Mouse (Mus musculus): ENCODE results near the gene Ptpro. TPM values are rescaled to one million over a fixed set of nuclear protein-coding genes. Genes with fewer than 3 reads are reported as not detected.

The Ptpro gene
- polyA plus RNA-seq, 1 experiment from 2014 or later: 50.3 TPM

DNA sequence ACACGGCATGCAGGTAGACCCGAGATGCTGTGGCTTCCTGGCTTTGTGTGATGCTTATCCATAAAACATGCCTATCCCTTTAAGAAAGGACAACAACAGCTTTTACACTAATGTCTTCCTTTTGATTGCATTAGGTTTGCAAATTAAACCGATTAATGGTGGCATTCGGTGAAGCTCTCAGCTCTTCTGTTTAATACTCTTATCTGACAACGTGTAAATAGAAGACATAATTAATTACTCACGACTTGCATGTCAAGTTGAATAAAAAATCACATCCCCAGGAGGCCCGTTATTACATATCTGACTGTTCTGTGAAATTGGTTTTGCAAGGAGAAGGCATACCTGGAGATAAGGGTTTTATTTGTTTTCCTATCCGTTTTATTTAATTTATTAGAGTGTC lies 15.9 kb downstream of the Ptpro start:
- Histone ChIP-seq H3K9ac (replicated peaks) (no peak overlapping the region), H3K4me2 (replicated peaks) (no peak overlapping the region), H3K9me3 (no peaks in the 10 kb centered on the region), H3K4me1 (peaks cover 34% of the 10 kb centered on the region), H3K4me3 (no peak overlapping the region), H3K27me3 (no peaks in the 10 kb centered on the region), H3K27ac (replicated peaks) (no peak overlapping the region), H3K36me3 (no peaks in the 10 kb centered on the region)
- 46% methylated on average over 8 of the region's 8 CpGs for WGBS
- ATAC-seq (replicated peaks): no peak

GRCm38 (mm10) chr6:137268592-137268991 lies 16.5 kb downstream of the Ptpro start:
- H3K9ac ChIP-seq (replicated peaks): no peak overlapping the region
- no peaks in the 10 kb centered on the region for H3K9me3 ChIP-seq
- H3K27me3 ChIP-seq: no peaks in the 10 kb centered on the region
- WGBS: 68% methylated on average over 10 of the region's 10 CpGs
- H3K4me3 ChIP-seq: no peak overlapping the region
- H3K27ac ChIP-seq (replicated peaks): 0 out of 2 replicates have a peak overlapping the region, but pooled peaks have one; percentile 16
- no peak overlapping the region for H3K4me2 ChIP-seq (replicated peaks)
- no peaks in the 10 kb centered on the region for H3K36me3 ChIP-seq
- H3K4me1 ChIP-seq: peaks cover 39% of the 10 kb centered on the region
- ATAC-seq (replicated peaks): peak; percentile 14; the same call in 1 of the 2 replicates

DNA sequence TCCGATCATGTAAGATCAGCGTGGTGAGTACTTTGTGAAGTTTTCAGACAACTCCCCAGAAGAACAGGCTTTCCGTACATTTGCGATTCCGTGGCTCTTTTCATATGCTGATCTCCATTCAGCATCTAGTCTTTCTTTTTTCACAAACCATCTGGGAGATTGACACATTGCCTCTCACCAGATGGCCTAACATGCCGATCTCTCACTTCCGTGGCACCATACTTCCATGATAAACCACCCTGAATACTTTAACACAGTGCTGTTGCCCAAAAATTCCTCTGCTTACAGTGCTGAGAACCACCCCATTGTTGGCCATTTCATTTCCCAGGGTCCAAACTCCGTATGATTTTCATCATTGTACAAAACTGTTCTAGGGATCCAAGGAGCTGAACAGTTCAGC lies 20.4 kb downstream of the Ptpro start:
- no peaks in the 10 kb centered on the region for H3K9me3 ChIP-seq
- H3K4me1 ChIP-seq: peaks cover 37% of the 10 kb centered on the region
- ATAC-seq (replicated peaks): peak; percentile 81
- H3K27me3 ChIP-seq: no peaks in the 10 kb centered on the region
- no peak overlapping the region for H3K9ac ChIP-seq (replicated peaks)
- no peaks in the 10 kb centered on the region for H3K36me3 ChIP-seq
- H3K27ac ChIP-seq (replicated peaks): peak overlapping the region; percentile 5; the same call in 1 of the 2 replicates
- H3K4me3 ChIP-seq: no peak overlapping the region
- H3K4me2 ChIP-seq (replicated peaks): no peak overlapping the region
- WGBS: 25% methylated on average over 8 of the region's 8 CpGs

GRCm38 (mm10) chr6:137277587-137277994 lies 25.5 kb downstream of the Ptpro start:
- no peak overlapping the region for H3K27ac ChIP-seq (replicated peaks)
- no peaks in the 10 kb centered on the region for H3K9me3 ChIP-seq
- no peak overlapping the region for H3K9ac ChIP-seq (replicated peaks)
- H3K4me2 ChIP-seq (replicated peaks): no peak overlapping the region
- no peak; the same call in 1 of the 2 replicates for ATAC-seq (replicated peaks)
- peaks cover 51% of the 10 kb centered on the region for H3K4me1 ChIP-seq
- 21% methylated on average over 12 of the region's 12 CpGs for WGBS
- no peak overlapping the region for H3K4me3 ChIP-seq
- H3K36me3 ChIP-seq: no peaks in the 10 kb centered on the region
- no peaks in the 10 kb centered on the region for H3K27me3 ChIP-seq

GRCm38 (mm10) chr6:137279576-137279975 lies 27.5 kb downstream of the Ptpro start:
- no peak overlapping the region for H3K4me2 ChIP-seq (replicated peaks)
- peak; percentile 38; the same call in 1 of the 2 replicates for ATAC-seq (replicated peaks)

GRCm38 (mm10) chr6:137281541-137282049 lies 29.5 kb downstream of the Ptpro start:
- no peak; the same call in 1 of the 2 replicates for ATAC-seq (replicated peaks)
- peaks cover 42% of the 10 kb centered on the region for H3K4me1 ChIP-seq

More at GRCm38 (mm10) chr6:137279576-137279975, 27.5 kb downstream of the Ptpro start:
- Histone ChIP-seq H3K4me3 (no peak overlapping the region), H3K9me3 (no peaks in the 10 kb centered on the region), H3K4me1 (peaks cover 42% of the 10 kb centered on the region), H3K36me3 (no peaks in the 10 kb centered on the region), H3K27ac (replicated peaks) (0 out of 2 replicates have a peak overlapping the region, but pooled peaks have one; percentile 32), H3K27me3 (no peaks in the 10 kb centered on the region), H3K9ac (replicated peaks) (no peak overlapping the region)
- 22% methylated on average over 7 of the region's 7 CpGs for WGBS

DNA sequence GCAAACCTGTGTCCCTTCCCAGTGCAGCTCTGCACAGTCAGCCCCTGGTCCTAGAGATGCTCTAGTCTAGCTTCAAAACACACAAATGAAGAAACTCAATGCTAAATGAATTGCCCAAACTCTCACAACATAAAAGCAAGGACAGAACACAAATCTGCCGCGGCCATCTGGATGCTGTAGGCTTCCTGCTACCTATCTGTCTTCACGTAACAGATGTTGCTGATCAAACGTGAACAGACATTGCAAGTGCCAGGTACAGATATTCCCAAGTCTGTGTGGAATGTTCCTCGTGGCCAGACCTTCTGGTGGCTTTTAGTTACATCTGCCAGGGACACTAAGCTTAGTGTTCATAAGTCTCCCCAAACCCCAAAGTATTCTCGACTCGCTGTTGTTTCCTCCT lies 29.9 kb downstream of the Ptpro start:
- WGBS: 63% methylated on average over 7 of the region's 7 CpGs
- Histone ChIP-seq H3K27ac (replicated peaks) (no peak overlapping the region), H3K4me2 (replicated peaks) (no peak overlapping the region), H3K4me3 (no peak overlapping the region), H3K27me3 (no peaks in the 10 kb centered on the region), H3K9me3 (no peaks in the 10 kb centered on the region), H3K36me3 (no peaks in the 10 kb centered on the region), H3K4me1 (peaks cover 38% of the 10 kb centered on the region), H3K9ac (replicated peaks) (no peak overlapping the region)
- ATAC-seq (replicated peaks): no peak; the same call in 1 of the 2 replicates

More at GRCm38 (mm10) chr6:137281541-137282049, 29.5 kb downstream of the Ptpro start:
- no peak overlapping the region for H3K9ac ChIP-seq (replicated peaks)
- H3K4me2 ChIP-seq (replicated peaks): no peak overlapping the region
- H3K4me3 ChIP-seq: no peak overlapping the region
- H3K27ac ChIP-seq (replicated peaks): no peak overlapping the region
- no peaks in the 10 kb centered on the region for H3K36me3 ChIP-seq
- H3K27me3 ChIP-seq: no peaks in the 10 kb centered on the region
- no peaks in the 10 kb centered on the region for H3K9me3 ChIP-seq
- 71% methylated on average over 6 of the region's 6 CpGs for WGBS

DNA sequence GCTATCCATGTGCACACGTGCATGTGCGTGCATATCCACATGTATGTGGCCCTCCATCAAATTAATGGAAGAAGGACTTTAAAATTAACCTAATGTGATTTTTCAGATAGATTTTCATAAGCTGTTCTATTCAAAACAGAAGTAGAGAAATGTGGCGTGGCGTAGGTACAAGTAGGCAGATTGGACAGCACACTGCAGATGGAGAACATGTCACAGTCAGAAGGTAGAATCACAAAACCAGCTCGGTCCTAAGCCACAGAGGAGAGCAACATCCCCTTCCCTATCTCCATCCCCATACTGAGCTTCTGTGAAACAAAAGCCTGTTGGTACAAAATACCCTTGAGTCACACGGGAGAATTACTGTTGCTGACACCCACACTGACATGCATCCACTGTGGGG lies 34.3 kb downstream of the Ptpro start:
- WGBS: 90% methylated on average over 6 of the region's 6 CpGs

GRCm38 (mm10) chr6:137287788-137288187 lies 35.7 kb downstream of the Ptpro start:
- Histone ChIP-seq H3K4me2 (replicated peaks) (no peak overlapping the region), H3K9me3 (no peaks in the 10 kb centered on the region), H3K36me3 (no peaks in the 10 kb centered on the region), H3K4me1 (no peaks in the 10 kb centered on the region), H3K27ac (replicated peaks) (no peak overlapping the region), H3K9ac (replicated peaks) (no peak overlapping the region), H3K4me3 (no peak overlapping the region), H3K27me3 (no peaks in the 10 kb centered on the region)
- 51% methylated on average over 7 of the region's 7 CpGs for WGBS
- no peak for ATAC-seq (replicated peaks)

More for the DNA sequence above, 34.3 kb downstream of the Ptpro start:
- peaks cover 5% of the 10 kb centered on the region for H3K4me1 ChIP-seq
- H3K4me2 ChIP-seq (replicated peaks): no peak overlapping the region
- no peak for ATAC-seq (replicated peaks)
- no peak overlapping the region for H3K4me3 ChIP-seq
- H3K27ac ChIP-seq (replicated peaks): no peak overlapping the region
- H3K9me3 ChIP-seq: no peaks in the 10 kb centered on the region
- no peaks in the 10 kb centered on the region for H3K36me3 ChIP-seq
- no peaks in the 10 kb centered on the region for H3K27me3 ChIP-seq
- H3K9ac ChIP-seq (replicated peaks): no peak overlapping the region

GRCm38 (mm10) chr6:137288264-137288663 lies 36.1 kb downstream of the Ptpro start:
- Histone ChIP-seq H3K27me3 (no peaks in the 10 kb centered on the region), H3K9me3 (no peaks in the 10 kb centered on the region), H3K27ac (replicated peaks) (no peak overlapping the region), H3K4me1 (no peaks in the 10 kb centered on the region), H3K36me3 (no peaks in the 10 kb centered on the region), H3K4me2 (replicated peaks) (no peak overlapping the region), H3K9ac (replicated peaks) (no peak overlapping the region), H3K4me3 (no peak overlapping the region)
- ATAC-seq (replicated peaks): no peak
- 87% methylated on average over 5 of the region's 5 CpGs for whole genome bisulfite sequencing

- H3K36me3 ChIP-seq: no peaks in the 10 kb centered on the region
- H3K9me3 ChIP-seq: no peaks in the 10 kb centered on the region
- no peak for ATAC-seq (replicated peaks)
- no peak overlapping the region for H3K4me2 ChIP-seq (replicated peaks)
- no peak overlapping the region for H3K4me3 ChIP-seq
- H3K9ac ChIP-seq (replicated peaks): no peak overlapping the region
- H3K27ac ChIP-seq (replicated peaks): no peak overlapping the region
- no peaks in the 10 kb centered on the region for H3K27me3 ChIP-seq
- H3K4me1 ChIP-seq: peaks cover 13% of the 10 kb centered on the region
- WGBS: 85% methylated on average over 2 of the region's 2 CpGs
These were observed 40.3 kb downstream of the Ptpro start for GRCm38 (mm10) chr6:137292421-137292820.

DNA sequence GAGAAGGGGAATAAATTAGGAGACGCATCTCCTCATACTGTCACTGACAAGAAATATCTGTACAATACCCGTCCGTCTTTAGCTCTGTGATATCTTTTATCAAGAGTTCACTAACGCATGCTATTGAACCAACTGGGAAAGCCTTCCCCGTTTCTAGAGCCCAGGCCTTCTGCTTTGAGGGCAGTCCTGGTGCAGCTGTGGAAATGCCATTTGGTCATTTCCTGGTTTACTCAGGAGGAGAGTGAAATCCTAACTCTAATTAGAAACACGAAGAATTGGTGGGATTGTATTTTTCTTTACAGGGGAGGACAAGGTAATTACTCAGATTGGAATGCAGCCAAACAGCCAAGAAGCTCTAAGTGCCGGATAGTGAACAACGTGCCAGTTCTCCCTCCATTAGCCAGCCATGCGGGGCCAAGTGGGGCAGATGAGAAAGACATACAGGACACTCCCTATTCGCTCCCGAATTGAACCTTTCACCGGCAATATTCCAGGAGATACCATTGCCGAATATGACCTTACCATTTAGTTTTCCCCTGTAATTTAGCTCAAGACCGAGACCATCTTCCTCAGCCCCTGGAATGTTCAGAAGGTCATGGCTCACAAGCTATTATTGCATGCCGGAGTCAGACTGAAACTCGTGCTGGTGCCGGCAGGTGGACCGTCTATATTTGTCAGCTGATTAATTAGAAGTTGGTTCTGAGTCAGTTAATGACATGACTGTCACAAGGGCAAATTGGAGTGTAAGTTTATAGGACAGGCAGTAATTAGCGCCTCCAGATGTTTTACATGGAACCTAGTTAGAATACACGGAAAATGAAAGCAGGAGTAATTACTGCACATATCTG lies 43.1 kb downstream of the Ptpro start:
- Histone ChIP-seq H3K27me3 (no peaks in the 10 kb centered on the region), H3K4me3 (no peak overlapping the region), H3K4me2 (replicated peaks) (no peak overlapping the region), H3K9me3 (no peaks in the 10 kb centered on the region), H3K9ac (replicated peaks) (no peak overlapping the region), H3K36me3 (no peaks in the 10 kb centered on the region), H3K27ac (replicated peaks) (no peak overlapping the region), H3K4me1 (peaks cover 13% of the 10 kb centered on the region)
- WGBS: 31% methylated on average over 20 of the region's 20 CpGs
- peak; percentile 68 for ATAC-seq (replicated peaks)

All from forebrain, embryonic 15.5 days (tissue).